Mouse (Mus musculus): ENCODE data around the gene Mrgpra2b. TPM values are rescaled to one million over a fixed set of nuclear protein-coding genes. Genes with fewer than 3 reads are reported as not detected.
"Not testable (repeated sequence)": the region's sequence is repeated elsewhere in the genome, so short reads cannot be mapped to it uniquely, and the experiment has no call there.

Gene Mrgpra2b
- polyA plus RNA-seq, 1 experiment from 2014 or later: 0.31 TPM

GRCm38 (mm10) chr7:47452015-47452414 lies 76.6 kb downstream of the Mrgpra2b start, which contains the start of gene Mrgpra2a:
Mrgpra2a (minus strand) TSS chr7:47452139.
- not testable (repeated sequence) for H3K4me1 ChIP-seq (ENCODE audit: insufficient read depth, low read depth, low read length); ATAC-seq; H3K9ac ChIP-seq (replicated peaks; ENCODE audit: low read depth); H3K36me3 ChIP-seq (ENCODE audit: insufficient read depth, low read length); H3K4me3 ChIP-seq (ENCODE audit: low read depth, low read length); H3K27me3 ChIP-seq (replicated peaks; ENCODE audit: insufficient read depth, low read length); DNase-seq (ENCODE audit: low spot score); H3K4me2 ChIP-seq (replicated peaks; ENCODE audit: low read depth, low read length); H3K27ac ChIP-seq (ENCODE audit: low read length); H3K9me3 ChIP-seq (ENCODE audit: low read length)
- WGBS: no CpG with 5 or more reads among the region's 1 CpGs

- ATAC-seq; H3K27me3 ChIP-seq (replicated peaks; ENCODE audit: insufficient read depth, low read length); H3K36me3 ChIP-seq (ENCODE audit: insufficient read depth, low read length); H3K9me3 ChIP-seq (ENCODE audit: low read length); DNase-seq (ENCODE audit: low spot score); H3K27ac ChIP-seq (ENCODE audit: low read length); H3K4me3 ChIP-seq (ENCODE audit: low read depth, low read length); H3K4me1 ChIP-seq (ENCODE audit: insufficient read depth, low read depth, low read length); H3K4me2 ChIP-seq (replicated peaks; ENCODE audit: low read depth, low read length); H3K9ac ChIP-seq (replicated peaks; ENCODE audit: low read depth): not testable (repeated sequence)
These were observed 82.9 kb downstream of the Mrgpra2b start for GRCm38 (mm10) chr7:47445729-47446128.

- not testable (repeated sequence) for ATAC-seq; H3K9me3 ChIP-seq (ENCODE audit: low read length); DNase-seq (ENCODE audit: low spot score)
These were observed 92.2 kb downstream of the Mrgpra2b start for GRCm38 (mm10) chr7:47436463-47436862.

GRCm38 (mm10) chr7:47427815-47428508 lies 100.7 kb downstream of the Mrgpra2b start:
- not testable (repeated sequence) for H3K9ac ChIP-seq (replicated peaks; ENCODE audit: low read depth); ATAC-seq; H3K36me3 ChIP-seq (ENCODE audit: insufficient read depth, low read length)

More at GRCm38 (mm10) chr7:47436463-47436862, 92.2 kb downstream of the Mrgpra2b start:
- 0% methylated on average over 1 of the region's 2 CpGs for WGBS
- not testable (repeated sequence) for H3K4me1 ChIP-seq (ENCODE audit: insufficient read depth, low read depth, low read length); H3K36me3 ChIP-seq (ENCODE audit: insufficient read depth, low read length); H3K4me2 ChIP-seq (replicated peaks; ENCODE audit: low read depth, low read length); H3K27me3 ChIP-seq (replicated peaks; ENCODE audit: insufficient read depth, low read length); H3K27ac ChIP-seq (ENCODE audit: low read length); H3K4me3 ChIP-seq (ENCODE audit: low read depth, low read length); H3K9ac ChIP-seq (replicated peaks; ENCODE audit: low read depth)

More at GRCm38 (mm10) chr7:47427815-47428508, 100.7 kb downstream of the Mrgpra2b start:
- H3K27ac ChIP-seq (ENCODE audit: low read length); H3K4me1 ChIP-seq (ENCODE audit: insufficient read depth, low read depth, low read length); H3K4me3 ChIP-seq (ENCODE audit: low read depth, low read length); H3K4me2 ChIP-seq (replicated peaks; ENCODE audit: low read depth, low read length); H3K9me3 ChIP-seq (ENCODE audit: low read length); DNase-seq (ENCODE audit: low spot score); H3K27me3 ChIP-seq (replicated peaks; ENCODE audit: insufficient read depth, low read length): not testable (repeated sequence)

Other genes with a start within 250 kb of the Mrgpra2b start
- not detected in 2 replicates for gene Mrgpra1, start 174.6 kb downstream of the Mrgpra2b start, polyA plus RNA-seq (2015; fragmentation: Nextera tagmentation; extraction: Ambion mirVana)
- 0.27 TPM in 1 of 2 replicates, not detected in the other for gene Mrgpra2a, start 76.7 kb downstream of the Mrgpra2b start, polyA plus RNA-seq (2015; fragmentation: Nextera tagmentation; extraction: Ambion mirVana)
- not detected in 2 replicates for gene Mrgpra3, start 72.5 kb upstream of the Mrgpra2b start, polyA plus RNA-seq (2015; fragmentation: Nextera tagmentation; extraction: Ambion mirVana)

Data from lung, postnatal 0 days (tissue).